ENCODE assay signal across 7 mouse cellular contexts in the genomic region with DNA sequence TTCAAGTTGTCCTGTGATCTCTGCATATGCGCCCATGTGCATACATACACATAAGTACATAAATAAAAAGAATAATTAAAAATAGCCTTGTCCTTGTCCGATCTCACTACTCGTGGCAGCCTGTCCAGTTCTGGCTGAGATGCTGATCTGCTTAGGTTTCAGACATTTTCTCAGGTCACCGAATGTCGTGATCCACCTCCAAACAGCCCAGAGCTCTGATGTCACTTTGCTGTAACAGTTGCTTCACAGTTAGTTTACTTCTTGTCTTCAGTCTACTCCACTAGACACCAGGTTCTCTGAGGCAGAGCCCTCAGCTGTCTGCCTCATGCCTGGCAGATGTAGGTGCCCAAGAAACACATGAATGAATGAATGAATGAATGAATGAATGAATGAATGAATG. TPM values are rescaled to one million over a fixed set of nuclear protein-coding genes. Genes with fewer than 3 reads are reported as not detected.
DNase-seq lines count a peak whose midpoint lies in the region; ATAC-seq lines count a peak whose summit lies in the region.

No protein-coding gene starts in this region.

- H3K27ac ChIP-seq in neural tube, embryonic 11.5 days (ENCODE audit: low read depth, low read length), result no peak overlapping the region
- no peak overlapping the region for H3K27ac ChIP-seq in forebrain, embryonic 14.5 days (ENCODE audit: low read depth, low read length)
- peak overlapping the region; percentile 43; the same call in 1 of the 2 replicates for H3K27ac ChIP-seq in liver, embryonic 15.5 days (replicated peaks)

- peak overlapping the region; percentile 32 for H3K4me2 ChIP-seq in neural tube, embryonic 11.5 days (ENCODE audit: low read depth)
- peak overlapping the region; percentile 39 for H3K4me2 ChIP-seq in forebrain, embryonic 14.5 days (ENCODE audit: low read length)
- peak overlapping the region; percentile 61 for H3K4me2 ChIP-seq in liver, embryonic 15.5 days

- ATAC-seq in neural tube, embryonic 11.5 days (ENCODE audit: insufficient read depth, low FRiP score, low TSS enrichment), result no peak
- ATAC-seq in forebrain, embryonic 14.5 days, result no peak
- no peak for ATAC-seq in liver, embryonic 15.5 days (ENCODE audit: insufficient read depth)

- DNase-seq in neural tube, embryonic 11.5 days (ENCODE audit: low spot score), result no peak
- DNase-seq in neural tube, embryonic 10.5 days (ENCODE audit: extremely low spot score, low spot score), result no peak
- DNase-seq in forebrain, embryonic 14.5 days (ENCODE audit: low spot score), result no peak
- DNase-seq in urinary bladder, postnatal 25 days (ENCODE audit: low spot score), result no peak
- no peak for DNase-seq in thymus, adult 18-20 months
- DNase-seq in layer of hippocampus, adult 9-10 months (ENCODE audit: low spot score), result no peak

- no peaks in the 10 kb centered on the region for H3K9me3 ChIP-seq in neural tube, embryonic 11.5 days (ENCODE audit: control insufficient read depth, low read length)
- no peaks in the 10 kb centered on the region for H3K9me3 ChIP-seq in forebrain, embryonic 14.5 days (replicated peaks; ENCODE audit: control insufficient read depth, low read length)
- no peaks in the 10 kb centered on the region for H3K9me3 ChIP-seq in liver, embryonic 15.5 days (replicated peaks)

- 74% methylated on average over 5 of the region's 5 CpGs for WGBS in neural tube, embryonic 11.5 days
- WGBS in forebrain, embryonic 14.5 days, result 73% methylated on average over 5 of the region's 5 CpGs
- 37% methylated on average over 5 of the region's 5 CpGs for WGBS in liver, embryonic 15.5 days (ENCODE audit: insufficient replicate concordance)

- H3K27me3 ChIP-seq in neural tube, embryonic 11.5 days (ENCODE audit: control insufficient read depth, insufficient read depth, low read length), result no peaks in the 10 kb centered on the region
- no peaks in the 10 kb centered on the region for H3K27me3 ChIP-seq in forebrain, embryonic 14.5 days (replicated peaks; ENCODE audit: control insufficient read depth, insufficient read depth, low read length)
- peaks cover 23% of the 10 kb centered on the region for H3K27me3 ChIP-seq in liver, embryonic 15.5 days

- no peak overlapping the region for H3K4me3 ChIP-seq in neural tube, embryonic 11.5 days (ENCODE audit: low read depth, low read length)
- peak overlapping the region; percentile 13; the same call in 1 of the 2 replicates for H3K4me3 ChIP-seq in forebrain, embryonic 14.5 days (ENCODE audit: low read depth, low read length)
- peak overlapping the region; percentile 54 for H3K4me3 ChIP-seq in liver, embryonic 15.5 days (replicated peaks)

- peaks cover 2% of the 10 kb centered on the region; the same call in 1 of the 2 replicates for H3K4me1 ChIP-seq in neural tube, embryonic 11.5 days (ENCODE audit: control insufficient read depth, insufficient read depth, low read length)
- peaks cover 5% of the 10 kb centered on the region; the same call in 1 of the 2 replicates for H3K4me1 ChIP-seq in forebrain, embryonic 14.5 days (ENCODE audit: control insufficient read depth, insufficient read depth, low read length)
- H3K4me1 ChIP-seq in liver, embryonic 15.5 days (replicated peaks), result peaks cover 19% of the 10 kb centered on the region

- no peaks in the 10 kb centered on the region for H3K36me3 ChIP-seq in neural tube, embryonic 11.5 days (ENCODE audit: control insufficient read depth, insufficient read depth, low read length)
- no peaks in the 10 kb centered on the region for H3K36me3 ChIP-seq in forebrain, embryonic 14.5 days (ENCODE audit: control insufficient read depth, insufficient read depth, low read length)
- no peaks in the 10 kb centered on the region for H3K36me3 ChIP-seq in liver, embryonic 15.5 days (replicated peaks)

- no peak overlapping the region for H3K9ac ChIP-seq in neural tube, embryonic 11.5 days (ENCODE audit: low read length)
- peak overlapping the region; percentile 22; the same call in 1 of the 2 replicates for H3K9ac ChIP-seq in forebrain, embryonic 14.5 days (ENCODE audit: low read length)
- peak overlapping the region; percentile 3; the same call in 1 of the 2 replicates for H3K9ac ChIP-seq in liver, embryonic 15.5 days

RNA-seq across cellular contexts. Expression of gene Ier5l, which starts 9.6 kb away (rescaled TPM):
- polyA plus RNA-seq in neural tube, embryonic 11.5 days (2014; fragmentation: Nextera tagmentation; extraction: Ambion mirVana), result 10.5 and 11.9 TPM in 2 replicates
- polyA plus RNA-seq in forebrain, embryonic 14.5 days (2014; fragmentation: Nextera tagmentation; extraction: Ambion mirVana), result 3.0 and 3.6 TPM in 2 replicates
- 0.06 and 0.16 TPM in 2 replicates for polyA plus RNA-seq in liver, embryonic 15.5 days (2015; fragmentation: Nextera tagmentation; extraction: Ambion mirVana)

RNA-seq across cellular contexts. Expression of gene Ptpa, which starts 48.6 kb away (rescaled TPM):
- 63.2 and 64.2 TPM in 2 replicates for polyA plus RNA-seq in neural tube, embryonic 11.5 days (2014; fragmentation: Nextera tagmentation; extraction: Ambion mirVana)
- 66.6 and 88.4 TPM in 2 replicates for polyA plus RNA-seq in forebrain, embryonic 14.5 days (2014; fragmentation: Nextera tagmentation; extraction: Ambion mirVana)
- 129 and 141 TPM in 2 replicates for polyA plus RNA-seq in liver, embryonic 15.5 days (2015; fragmentation: Nextera tagmentation; extraction: Ambion mirVana)

RNA-seq across cellular contexts. Expression of gene Crat, which starts 48.8 kb away (rescaled TPM):
- 27.4 and 29.1 TPM in 2 replicates for polyA plus RNA-seq in neural tube, embryonic 11.5 days (2014; fragmentation: Nextera tagmentation; extraction: Ambion mirVana)
- 26.8 and 31.9 TPM in 2 replicates for polyA plus RNA-seq in forebrain, embryonic 14.5 days (2014; fragmentation: Nextera tagmentation; extraction: Ambion mirVana)
- polyA plus RNA-seq in liver, embryonic 15.5 days (2015; fragmentation: Nextera tagmentation; extraction: Ambion mirVana), result 24.3 and 29.0 TPM in 2 replicates
